Mouse (Mus musculus) forebrain, embryonic 14.5 days (tissue): ENCODE measurements around the gene Akap7. TPM values are rescaled to one million over a fixed set of nuclear protein-coding genes. Genes with fewer than 3 reads are reported as not detected.

Source experiments
- ATAC-seq: fragments of 200-750 bp; cut with Nextera tagmentation; 2 replicates; pipeline ENCODE4 v1.8.0; 2017; ENCODE audit warnings: mild to moderate bottlenecking, moderate library complexity
- DNase-seq: peaks from one replicate; pipeline ENCODE4 v3.0.0-alpha.2; 2015; ENCODE audit warnings: low spot score
- H3K27ac ChIP-seq: fragments of 300-500 bp; sonication (generic); 2 replicates; pipeline ENCODE4 v1.5.1; 2014; ENCODE audit warnings: low read depth, mild to moderate bottlenecking, control low read depth, low read length, moderate library complexity
- H3K27me3 ChIP-seq: fragments of 300-500 bp; sonication (generic); replicated peaks from 2 replicates; pipeline ENCODE4 v1.6.1; 2014; ENCODE audit warnings: low read length, control low read depth, mixed read lengths; ENCODE audit not compliant: control insufficient read depth, insufficient read depth
- H3K36me3 ChIP-seq: fragments of 300-500 bp; sonication (generic); 2 replicates; pipeline ENCODE4 v1.6.1; 2014; ENCODE audit warnings: low read length, control low read depth; ENCODE audit not compliant: control insufficient read depth, insufficient read depth
- H3K4me1 ChIP-seq: fragments of 300-500 bp; sonication (generic); 2 replicates; pipeline ENCODE4 v1.6.1; 2014; ENCODE audit warnings: antibody characterized with exemption, low read length, control low read depth; ENCODE audit not compliant: control insufficient read depth, insufficient read depth
- H3K4me2 ChIP-seq: fragments of 300-500 bp; sonication (generic); 2 replicates; pipeline ENCODE4 v1.6.1; 2014; ENCODE audit warnings: mild to moderate bottlenecking, control low read depth, low read length
- H3K4me3 ChIP-seq: fragments of 300-500 bp; sonication (generic); 2 replicates; pipeline ENCODE4 v1.5.1; 2014; ENCODE audit warnings: low read depth, low read length, control low read depth
- H3K9ac ChIP-seq: fragments of 300-500 bp; sonication (generic); 2 replicates; pipeline ENCODE4 v1.6.1; 2014; ENCODE audit warnings: mild to moderate bottlenecking, low read length, control low read depth, moderate library complexity
- H3K9me3 ChIP-seq: fragments of 300-500 bp; sonication (generic); replicated peaks from 2 replicates; pipeline ENCODE4 v1.6.1; 2016; ENCODE audit warnings: low read length, control low read depth, mixed read lengths; ENCODE audit not compliant: control insufficient read depth
- WGBS: fragments of 180-500 bp; shearing (Covaris S2); extraction: QIAGEN DNeasy Blood & Tissue Kit; methylation state at CpG from one replicate; pipeline ENCODE4 v1.1.7; 2014; 5-methylcytosine and 5-hydroxymethylcytosine counted together
- polyA plus RNA-seq: library from polyadenylated mRNA; unstranded; fragments of >200 nt; fragmentation: Nextera tagmentation; extraction: Ambion mirVana; gene quantifications from 2 replicates; pipeline ENCODE4 v1.2.1, GENCODE M21; 2014

The Akap7 gene
- polyA plus RNA-seq, 1 experiment from 2014 or later: 20.3 TPM

- Histone ChIP-seq H3K27ac (no peak overlapping the region), H3K4me3 (no peak overlapping the region), H3K27me3 (no peaks in the 10 kb centered on the region; the same call in 1 of the 2 replicates), H3K36me3 (no peaks in the 10 kb centered on the region), H3K9ac (no peak overlapping the region), H3K4me1 (peaks cover 9% of the 10 kb centered on the region; the same call in 1 of the 2 replicates), H3K9me3 (no peaks in the 10 kb centered on the region), H3K4me2 (no peak overlapping the region)
- no peak for DNase-seq
- WGBS: 83% methylated on average over 7 of the region's 7 CpGs
- ATAC-seq: no peak
Measured at GRCm38 (mm10) chr10:25294999-25295398, 12.7 kb downstream of the Akap7 start.

- Histone ChIP-seq H3K4me2 (no peak overlapping the region), H3K9ac (no peak overlapping the region), H3K4me3 (no peak overlapping the region), H3K9me3 (no peaks in the 10 kb centered on the region), H3K27me3 (no peaks in the 10 kb centered on the region; the same call in 1 of the 2 replicates), H3K36me3 (no peaks in the 10 kb centered on the region), H3K4me1 (peaks cover 9% of the 10 kb centered on the region; the same call in 1 of the 2 replicates), H3K27ac (no peak overlapping the region)
- no peak for DNase-seq
- WGBS: 91% methylated on average over 3 of the region's 3 CpGs
- no peak for ATAC-seq
Measured at GRCm38 (mm10) chr10:25293796-25294195, 13.9 kb downstream of the Akap7 start.

- no peaks in the 10 kb centered on the region for H3K36me3 ChIP-seq
- H3K4me1 ChIP-seq: no peaks in the 10 kb centered on the region
- H3K4me2 ChIP-seq: no peak overlapping the region
- no peak overlapping the region for H3K27ac ChIP-seq
- 87% methylated on average over 4 of the region's 4 CpGs for WGBS
- H3K9ac ChIP-seq: no peak overlapping the region
- H3K27me3 ChIP-seq: no peaks in the 10 kb centered on the region
- ATAC-seq (no peak), DNase-seq (no peak)
- H3K9me3 ChIP-seq: no peaks in the 10 kb centered on the region
- no peak overlapping the region for H3K4me3 ChIP-seq
Measured at GRCm38 (mm10) chr10:25291053-25291452, 16.6 kb downstream of the Akap7 start.

- no peak for DNase-seq
- no peak for ATAC-seq
- no peaks in the 10 kb centered on the region for H3K36me3 ChIP-seq
- H3K27ac ChIP-seq: no peak overlapping the region
- no peak overlapping the region for H3K9ac ChIP-seq
- H3K9me3 ChIP-seq: no peaks in the 10 kb centered on the region
- H3K4me2 ChIP-seq: no peak overlapping the region
- WGBS: 88% methylated on average over 11 of the region's 11 CpGs
- H3K27me3 ChIP-seq: no peaks in the 10 kb centered on the region
- no peak overlapping the region for H3K4me3 ChIP-seq
- no peaks in the 10 kb centered on the region for H3K4me1 ChIP-seq
Measured at GRCm38 (mm10) chr10:25285100-25285811, 22.4 kb downstream of the Akap7 start.

GRCm38 (mm10) chr10:25284427-25285099 lies 23.1 kb downstream of the Akap7 start:
- H3K4me2 ChIP-seq: no peak overlapping the region
- 94% methylated on average over 8 of the region's 8 CpGs for WGBS
- H3K9ac ChIP-seq: no peak overlapping the region
- H3K4me3 ChIP-seq: no peak overlapping the region
- H3K27me3 ChIP-seq: no peaks in the 10 kb centered on the region
- no peak overlapping the region for H3K27ac ChIP-seq
- no peak for ATAC-seq
- no peak for DNase-seq
- no peaks in the 10 kb centered on the region for H3K4me1 ChIP-seq
- no peaks in the 10 kb centered on the region for H3K9me3 ChIP-seq
- no peaks in the 10 kb centered on the region for H3K36me3 ChIP-seq

GRCm38 (mm10) chr10:25283397-25283796 lies 24.3 kb downstream of the Akap7 start:
- Histone ChIP-seq H3K9ac (no peak overlapping the region), H3K27ac (no peak overlapping the region), H3K4me1 (no peaks in the 10 kb centered on the region), H3K36me3 (no peaks in the 10 kb centered on the region), H3K9me3 (no peaks in the 10 kb centered on the region), H3K4me3 (no peak overlapping the region), H3K4me2 (no peak overlapping the region), H3K27me3 (no peaks in the 10 kb centered on the region)
- ATAC-seq: no peak
- no peak for DNase-seq
- WGBS: 80% methylated on average over 7 of the region's 7 CpGs

GRCm38 (mm10) chr10:25280141-25280540 lies 27.5 kb downstream of the Akap7 start:
- no peak for ATAC-seq
- H3K9me3 ChIP-seq: no peaks in the 10 kb centered on the region
- no peaks in the 10 kb centered on the region for H3K36me3 ChIP-seq
- no peak overlapping the region for H3K4me2 ChIP-seq
- no peak overlapping the region for H3K9ac ChIP-seq
- H3K4me1 ChIP-seq: no peaks in the 10 kb centered on the region
- H3K27ac ChIP-seq: no peak overlapping the region
- no peak overlapping the region for H3K4me3 ChIP-seq
- no peaks in the 10 kb centered on the region for H3K27me3 ChIP-seq
- WGBS: 50% methylated on average over 5 of the region's 5 CpGs
- DNase-seq: no peak

GRCm38 (mm10) chr10:25279406-25279805 lies 28.3 kb downstream of the Akap7 start:
- Histone ChIP-seq H3K27me3 (no peaks in the 10 kb centered on the region), H3K4me1 (no peaks in the 10 kb centered on the region), H3K4me3 (no peak overlapping the region), H3K9me3 (no peaks in the 10 kb centered on the region), H3K9ac (no peak overlapping the region), H3K4me2 (no peak overlapping the region), H3K27ac (no peak overlapping the region), H3K36me3 (no peaks in the 10 kb centered on the region)
- 26% methylated on average over 3 of the region's 3 CpGs for WGBS
- no peak for DNase-seq
- ATAC-seq: no peak

GRCm38 (mm10) chr10:25275492-25275891 lies 32.2 kb downstream of the Akap7 start:
- ATAC-seq (no peak), DNase-seq (no peak)
- H3K27me3 ChIP-seq: no peaks in the 10 kb centered on the region
- 84% methylated on average over 7 of the region's 7 CpGs for WGBS
- H3K4me1 ChIP-seq: no peaks in the 10 kb centered on the region
- H3K36me3 ChIP-seq: no peaks in the 10 kb centered on the region
- no peak overlapping the region for H3K4me3 ChIP-seq
- no peak overlapping the region for H3K27ac ChIP-seq
- no peak overlapping the region for H3K9ac ChIP-seq
- no peak overlapping the region for H3K4me2 ChIP-seq
- H3K9me3 ChIP-seq: no peaks in the 10 kb centered on the region
